Mouse (Mus musculus): ENCODE data around the gene Ears2. TPM values are rescaled to one million over a fixed set of nuclear protein-coding genes. Genes with fewer than 3 reads are reported as not detected.

Gene Ears2
- polyA plus RNA-seq, 1 experiment from 2014 or later = 14.2 TPM

GRCm38 (mm10) chr7:122020273-122020666 lies 46.8 kb downstream of the Ears2 start:
- Histone ChIP-seq H3K36me3 (ENCODE audit: control insufficient read depth, insufficient read depth, low read length) (0 out of 2 replicates have a peak, but pooled peaks cover 2% of the 10 kb centered on the region), H3K4me1 (ENCODE audit: control insufficient read depth, insufficient read depth, low read length) (peaks cover 15% of the 10 kb centered on the region; the same call in 1 of the 2 replicates), H3K9ac (ENCODE audit: low read length) (peak overlapping the region; percentile 89), H3K4me3 (ENCODE audit: low read depth, low read length) (peak overlapping the region; percentile 79), H3K4me2 (ENCODE audit: low read depth) (peak overlapping the region; percentile 80), H3K27me3 (ENCODE audit: control insufficient read depth, insufficient read depth, low read length) (no peaks in the 10 kb centered on the region), H3K9me3 (ENCODE audit: control insufficient read depth, low read length) (no peaks in the 10 kb centered on the region), H3K27ac (ENCODE audit: low read depth, low read length) (peak overlapping the region; percentile 85)
- DNase-seq (ENCODE audit: low spot score) (peak; percentile 13), ATAC-seq (ENCODE audit: insufficient read depth, low FRiP score, low TSS enrichment) (peak; percentile 24; the same call in 1 of the 2 replicates)
- WGBS = 2% methylated on average over 6 of the region's 6 CpGs

GRCm38 (mm10) chr7:122018978-122019377 lies 48.1 kb downstream of the Ears2 start:
- Histone ChIP-seq H3K36me3 (ENCODE audit: control insufficient read depth, insufficient read depth, low read length) (0 out of 2 replicates have a peak, but pooled peaks cover 2% of the 10 kb centered on the region), H3K9me3 (ENCODE audit: control insufficient read depth, low read length) (no peaks in the 10 kb centered on the region), H3K9ac (ENCODE audit: low read length) (no peak overlapping the region), H3K4me3 (ENCODE audit: low read depth, low read length) (0 out of 2 replicates have a peak overlapping the region, but pooled peaks have one; percentile 79), H3K27me3 (ENCODE audit: control insufficient read depth, insufficient read depth, low read length) (no peaks in the 10 kb centered on the region), H3K4me1 (ENCODE audit: control insufficient read depth, insufficient read depth, low read length) (peaks cover 20% of the 10 kb centered on the region; the same call in 1 of the 2 replicates), H3K4me2 (ENCODE audit: low read depth) (peak overlapping the region; percentile 27), H3K27ac (ENCODE audit: low read depth, low read length) (no peak overlapping the region)
- ATAC-seq (ENCODE audit: insufficient read depth, low FRiP score, low TSS enrichment) (no peak), DNase-seq (ENCODE audit: low spot score) (no peak)
- WGBS = 87% methylated on average over 7 of the region's 7 CpGs

GRCm38 (mm10) chr7:122018247-122018646 lies 48.8 kb downstream of the Ears2 start:
- H3K9ac ChIP-seq (ENCODE audit: low read length) = no peak overlapping the region

GRCm38 (mm10) chr7:122015734-122016133 lies 51.3 kb downstream of the Ears2 start:
- no peaks in the 10 kb centered on the region for H3K9me3 ChIP-seq (ENCODE audit: control insufficient read depth, low read length)
- 0 out of 2 replicates have a peak, but pooled peaks have one; percentile 16 for ATAC-seq (ENCODE audit: insufficient read depth, low FRiP score, low TSS enrichment)
- H3K4me3 ChIP-seq (ENCODE audit: low read depth, low read length) = peak overlapping the region; percentile 15; the same call in 1 of the 2 replicates

More at GRCm38 (mm10) chr7:122018247-122018646, 48.8 kb downstream of the Ears2 start:
- Histone ChIP-seq H3K27me3 (ENCODE audit: control insufficient read depth, insufficient read depth, low read length) (no peaks in the 10 kb centered on the region), H3K36me3 (ENCODE audit: control insufficient read depth, insufficient read depth, low read length) (0 out of 2 replicates have a peak, but pooled peaks cover 2% of the 10 kb centered on the region), H3K4me1 (ENCODE audit: control insufficient read depth, insufficient read depth, low read length) (peaks cover 20% of the 10 kb centered on the region; the same call in 1 of the 2 replicates), H3K27ac (ENCODE audit: low read depth, low read length) (no peak overlapping the region), H3K9me3 (ENCODE audit: control insufficient read depth, low read length) (no peaks in the 10 kb centered on the region), H3K4me3 (ENCODE audit: low read depth, low read length) (no peak overlapping the region), H3K4me2 (ENCODE audit: low read depth) (no peak overlapping the region)
- no peak for DNase-seq (ENCODE audit: low spot score)
- WGBS = 67% methylated on average over 3 of the region's 3 CpGs
- no peak for ATAC-seq (ENCODE audit: insufficient read depth, low FRiP score, low TSS enrichment)

GRCm38 (mm10) chr7:122015105-122015504 lies 52.0 kb downstream of the Ears2 start:
- Histone ChIP-seq H3K27me3 (ENCODE audit: control insufficient read depth, insufficient read depth, low read length) (no peaks in the 10 kb centered on the region), H3K4me1 (ENCODE audit: control insufficient read depth, insufficient read depth, low read length) (peaks cover 19% of the 10 kb centered on the region; the same call in 1 of the 2 replicates), H3K4me2 (ENCODE audit: low read depth) (peak overlapping the region; percentile 23; the same call in 1 of the 2 replicates), H3K27ac (ENCODE audit: low read depth, low read length) (peak overlapping the region; percentile 83), H3K36me3 (ENCODE audit: control insufficient read depth, insufficient read depth, low read length) (peaks cover 8% of the 10 kb centered on the region; the same call in 1 of the 2 replicates), H3K4me3 (ENCODE audit: low read depth, low read length) (0 out of 2 replicates have a peak overlapping the region, but pooled peaks have one; percentile 15), H3K9ac (ENCODE audit: low read length) (peak overlapping the region; percentile 38), H3K9me3 (ENCODE audit: control insufficient read depth, low read length) (no peaks in the 10 kb centered on the region)
- DNase-seq (ENCODE audit: low spot score) = peak; percentile 53
- no peak for ATAC-seq (ENCODE audit: insufficient read depth, low FRiP score, low TSS enrichment)
- 45% methylated on average over 8 of the region's 8 CpGs for whole genome bisulfite sequencing

More at GRCm38 (mm10) chr7:122015734-122016133, 51.3 kb downstream of the Ears2 start:
- H3K4me1 ChIP-seq (ENCODE audit: control insufficient read depth, insufficient read depth, low read length) = peaks cover 20% of the 10 kb centered on the region; the same call in 1 of the 2 replicates
- H3K36me3 ChIP-seq (ENCODE audit: control insufficient read depth, insufficient read depth, low read length) = peaks cover 4% of the 10 kb centered on the region; the same call in 1 of the 2 replicates
- H3K27me3 ChIP-seq (ENCODE audit: control insufficient read depth, insufficient read depth, low read length) = no peaks in the 10 kb centered on the region
- H3K27ac ChIP-seq (ENCODE audit: low read depth, low read length) = peak overlapping the region; percentile 83
- peak overlapping the region; percentile 23 for H3K4me2 ChIP-seq (ENCODE audit: low read depth)
- 20% methylated on average over 10 of the region's 10 CpGs for WGBS
- peak; percentile 55 for DNase-seq (ENCODE audit: low spot score)
- peak overlapping the region; percentile 38 for H3K9ac ChIP-seq (ENCODE audit: low read length)

GRCm38 (mm10) chr7:122012949-122013348 lies 54.1 kb downstream of the Ears2 start:
- peaks cover 12% of the 10 kb centered on the region; the same call in 1 of the 2 replicates for H3K4me1 ChIP-seq (ENCODE audit: control insufficient read depth, insufficient read depth, low read length)
- H3K9me3 ChIP-seq (ENCODE audit: control insufficient read depth, low read length) = no peaks in the 10 kb centered on the region
- no peak overlapping the region for H3K4me2 ChIP-seq (ENCODE audit: low read depth)
- no peak for DNase-seq (ENCODE audit: low spot score)
- H3K4me3 ChIP-seq (ENCODE audit: low read depth, low read length) = no peak overlapping the region
- WGBS = 93% methylated on average over 10 of the region's 10 CpGs
- no peak overlapping the region for H3K27ac ChIP-seq (ENCODE audit: low read depth, low read length)
- ATAC-seq (ENCODE audit: insufficient read depth, low FRiP score, low TSS enrichment) = no peak
- no peak overlapping the region for H3K9ac ChIP-seq (ENCODE audit: low read length)
- peaks cover 10% of the 10 kb centered on the region; the same call in 1 of the 2 replicates for H3K36me3 ChIP-seq (ENCODE audit: control insufficient read depth, insufficient read depth, low read length)
- H3K27me3 ChIP-seq (ENCODE audit: control insufficient read depth, insufficient read depth, low read length) = no peaks in the 10 kb centered on the region

- H3K9ac ChIP-seq (ENCODE audit: low read length) = no peak overlapping the region
- no peaks in the 10 kb centered on the region for H3K9me3 ChIP-seq (ENCODE audit: control insufficient read depth, low read length)
- H3K4me3 ChIP-seq (ENCODE audit: low read depth, low read length) = no peak overlapping the region
- peaks cover 8% of the 10 kb centered on the region; the same call in 1 of the 2 replicates for H3K36me3 ChIP-seq (ENCODE audit: control insufficient read depth, insufficient read depth, low read length)
- no peak overlapping the region for H3K4me2 ChIP-seq (ENCODE audit: low read depth)
- no peak for ATAC-seq (ENCODE audit: insufficient read depth, low FRiP score, low TSS enrichment)
- H3K27ac ChIP-seq (ENCODE audit: low read depth, low read length) = no peak overlapping the region
- no peaks in the 10 kb centered on the region for H3K27me3 ChIP-seq (ENCODE audit: control insufficient read depth, insufficient read depth, low read length)
- WGBS = 93% methylated on average over 4 of the region's 4 CpGs
- no peak for DNase-seq (ENCODE audit: low spot score)
- peaks cover 12% of the 10 kb centered on the region; the same call in 1 of the 2 replicates for H3K4me1 ChIP-seq (ENCODE audit: control insufficient read depth, insufficient read depth, low read length)
Observed at GRCm38 (mm10) chr7:122012370-122012769, 54.7 kb downstream of the Ears2 start.

- H3K4me2 ChIP-seq (ENCODE audit: low read depth) = no peak overlapping the region
- DNase-seq (ENCODE audit: low spot score) (no peak), ATAC-seq (ENCODE audit: insufficient read depth, low FRiP score, low TSS enrichment) (no peak)
- no peak overlapping the region for H3K27ac ChIP-seq (ENCODE audit: low read depth, low read length)
- no peaks in the 10 kb centered on the region for H3K9me3 ChIP-seq (ENCODE audit: control insufficient read depth, low read length)
- H3K27me3 ChIP-seq (ENCODE audit: control insufficient read depth, insufficient read depth, low read length) = no peaks in the 10 kb centered on the region
- H3K4me3 ChIP-seq (ENCODE audit: low read depth, low read length) = no peak overlapping the region
- WGBS = 69% methylated on average over 8 of the region's 8 CpGs
- no peak overlapping the region for H3K9ac ChIP-seq (ENCODE audit: low read length)
- peaks cover 21% of the 10 kb centered on the region for H3K36me3 ChIP-seq (ENCODE audit: control insufficient read depth, insufficient read depth, low read length)
- H3K4me1 ChIP-seq (ENCODE audit: control insufficient read depth, insufficient read depth, low read length) = no peaks in the 10 kb centered on the region
Observed at GRCm38 (mm10) chr7:122000396-122000795, 66.7 kb downstream of the Ears2 start.

GRCm38 (mm10) chr7:121995961-121996360 lies 71.1 kb downstream of the Ears2 start:
- Histone ChIP-seq H3K4me2 (ENCODE audit: low read depth) (no peak overlapping the region), H3K4me3 (ENCODE audit: low read depth, low read length) (no peak overlapping the region), H3K9me3 (ENCODE audit: control insufficient read depth, low read length) (no peaks in the 10 kb centered on the region), H3K9ac (ENCODE audit: low read length) (no peak overlapping the region), H3K27ac (ENCODE audit: low read depth, low read length) (no peak overlapping the region), H3K36me3 (ENCODE audit: control insufficient read depth, insufficient read depth, low read length) (peaks cover 22% of the 10 kb centered on the region), H3K27me3 (ENCODE audit: control insufficient read depth, insufficient read depth, low read length) (no peaks in the 10 kb centered on the region), H3K4me1 (ENCODE audit: control insufficient read depth, insufficient read depth, low read length) (no peaks in the 10 kb centered on the region)
- DNase-seq (ENCODE audit: low spot score) (no peak), ATAC-seq (ENCODE audit: insufficient read depth, low FRiP score, low TSS enrichment) (no peak)
- WGBS = 90% methylated on average over 5 of the region's 5 CpGs

Data from neural tube, embryonic 11.5 days (tissue).